Mouse (Mus musculus) heart, embryonic 12.5 days (tissue): ENCODE data around the gene Dlg4. TPM values are rescaled to one million over a fixed set of nuclear protein-coding genes. Genes with fewer than 3 reads are reported as not detected.

Source experiments
- ATAC-seq: fragments of 200-750 bp; cut with Nextera tagmentation; 2 replicates; pipeline ENCODE4 v1.8.0; 2017; ENCODE audit warnings: moderate TSS enrichment, moderate library complexity; ENCODE audit not compliant: insufficient number of reproducible peaks, low FRiP score
- H3K27ac ChIP-seq: fragments of 300-500 bp; sonication (generic); 2 replicates; pipeline ENCODE4 v1.5.1; 2016; ENCODE audit warnings: mild to moderate bottlenecking, moderate library complexity; ENCODE audit not compliant: poor library complexity, severe bottlenecking
- H3K27me3 ChIP-seq: fragments of 300-500 bp; sonication (generic); replicated peaks from 2 replicates; pipeline ENCODE4 v1.6.1; 2016; ENCODE audit warnings: mild to moderate bottlenecking, moderate library complexity
- H3K36me3 ChIP-seq: fragments of 300-500 bp; sonication (generic); 2 replicates; pipeline ENCODE4 v1.6.1; 2016; ENCODE audit warnings: mild to moderate bottlenecking, moderate library complexity
- H3K4me1 ChIP-seq: fragments of 300-500 bp; sonication (generic); replicated peaks from 2 replicates; pipeline ENCODE4 v1.6.1; 2016; ENCODE audit warnings: mild to moderate bottlenecking
- H3K4me2 ChIP-seq: fragments of 300-500 bp; sonication (generic); 2 replicates; pipeline ENCODE4 v1.6.1; 2016; ENCODE audit warnings: mild to moderate bottlenecking, moderate library complexity
- H3K4me3 ChIP-seq: fragments of 300-500 bp; sonication (generic); 2 replicates; pipeline ENCODE4 v1.5.1; 2016; ENCODE audit warnings: mild to moderate bottlenecking
- H3K9ac ChIP-seq: fragments of 300-500 bp; sonication (generic); 2 replicates; pipeline ENCODE4 v1.6.1; 2016; ENCODE audit warnings: mild to moderate bottlenecking, moderate library complexity
- H3K9me3 ChIP-seq: fragments of 300-500 bp; sonication (generic); replicated peaks from 2 replicates; pipeline ENCODE4 v1.6.1; 2016; ENCODE audit warnings: mild to moderate bottlenecking, moderate library complexity
- WGBS: fragments of 180-500 bp; shearing (Covaris S2); methylation state at CpG from one replicate; pipeline ENCODE4 v1.1.7; 2016; 5-methylcytosine and 5-hydroxymethylcytosine counted together
- microRNA counts: library from miRNA; unstranded; fragments of <30 nt; microRNA quantifications from one replicate; lab custom pipeline; 2017
- microRNA-seq: library from miRNA; unstranded; fragments of <30 nt; microRNA quantifications from one replicate; pipeline ENCODE4, GENCODE M21; 2017
- polyA plus RNA-seq: library from polyadenylated mRNA; unstranded; fragments of >200 nt; fragmentation: Nextera tagmentation; extraction: Ambion mirVana; gene quantifications from 2 replicates; pipeline ENCODE4 v1.2.1, GENCODE M21; 2016

The Dlg4 gene
- polyA plus RNA-seq, 1 experiment from 2014 or later, result 6.0 TPM

DNA sequence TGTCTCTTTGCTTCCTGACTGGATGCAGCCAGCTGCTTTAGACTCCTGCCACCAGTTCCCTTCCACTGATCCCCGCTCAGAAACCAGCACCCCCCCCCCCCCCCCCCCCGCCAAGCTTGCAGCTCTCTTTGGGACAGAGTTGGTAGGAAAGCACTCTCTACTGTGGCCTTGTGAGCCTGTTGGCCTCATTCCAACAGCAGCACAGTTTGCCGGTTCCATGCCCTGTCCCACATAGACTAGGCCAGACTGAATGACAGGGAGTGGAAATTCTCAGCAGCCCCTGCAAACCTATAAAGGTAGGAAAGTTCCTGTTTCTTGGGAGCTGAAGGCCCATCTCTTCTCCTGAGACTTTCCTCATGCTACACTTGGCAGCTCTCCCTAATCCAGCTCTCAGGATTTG, 60.7 kb downstream of the Dlg4 start:
- no peak for ATAC-seq
- Histone ChIP-seq H3K4me1 (0 out of 2 replicates have a peak, but pooled peaks cover 5% of the 10 kb centered on the region), H3K9ac (no peak overlapping the region), H3K27me3 (0 out of 2 replicates have a peak, but pooled peaks cover 6% of the 10 kb centered on the region), H3K4me3 (no peak overlapping the region), H3K9me3 (no peaks in the 10 kb centered on the region), H3K36me3 (no peaks in the 10 kb centered on the region), H3K27ac (no peak overlapping the region), H3K4me2 (no peak overlapping the region)
- WGBS, result 35% methylated on average over 3 of the region's 3 CpGs

DNA sequence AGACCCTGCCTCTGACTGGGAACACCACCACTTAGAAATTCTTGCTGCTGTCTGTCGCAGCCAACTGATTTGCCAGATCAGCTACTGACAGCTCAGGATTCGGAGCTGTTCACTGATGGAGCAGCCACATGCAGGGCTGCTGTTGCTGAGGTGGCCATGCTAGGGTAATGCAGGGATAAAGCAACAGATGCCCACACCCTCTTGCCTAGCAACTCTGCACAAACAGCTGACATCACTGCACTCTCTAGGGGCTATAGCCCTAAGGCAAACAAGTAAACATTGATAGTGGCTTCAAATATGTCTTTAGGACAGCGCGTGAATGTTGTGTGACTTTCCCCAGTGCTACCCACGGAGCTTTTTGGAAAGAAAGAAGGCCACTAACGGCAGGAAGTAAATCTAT, 62.4 kb downstream of the Dlg4 start:
- no peak overlapping the region for H3K4me2 ChIP-seq
- ATAC-seq, result no peak
- no peaks in the 10 kb centered on the region for H3K36me3 ChIP-seq
- 59% methylated on average over 6 of the region's 6 CpGs for WGBS
- H3K4me1 ChIP-seq, result 0 out of 2 replicates have a peak, but pooled peaks cover 5% of the 10 kb centered on the region
- H3K27me3 ChIP-seq, result 0 out of 2 replicates have a peak, but pooled peaks cover 6% of the 10 kb centered on the region
- H3K4me3 ChIP-seq, result no peak overlapping the region
- no peaks in the 10 kb centered on the region for H3K9me3 ChIP-seq
- H3K27ac ChIP-seq, result no peak overlapping the region
- no peak overlapping the region for H3K9ac ChIP-seq

DNA sequence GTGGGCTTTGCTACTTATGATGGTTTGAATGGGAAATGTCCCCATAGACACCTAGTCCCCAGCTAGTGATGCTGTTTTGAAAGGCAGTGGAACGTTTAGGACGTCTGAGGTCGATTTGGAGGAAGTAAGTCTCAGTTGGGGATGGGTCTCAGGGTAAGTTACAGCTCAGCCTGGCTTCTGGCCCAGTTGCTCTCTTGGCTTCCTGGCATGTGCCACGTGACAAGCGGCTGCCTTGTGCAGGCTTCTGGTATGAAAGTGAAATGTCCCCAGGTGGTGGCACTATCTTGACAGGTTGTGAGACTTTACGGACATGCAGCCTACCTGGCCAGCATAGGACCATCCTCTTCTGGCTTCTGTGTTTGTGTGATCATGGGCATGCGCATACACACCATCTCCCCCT, 63.2 kb downstream of the Dlg4 start:
- no peak overlapping the region for H3K4me3 ChIP-seq
- ATAC-seq, result no peak
- no peaks in the 10 kb centered on the region for H3K36me3 ChIP-seq
- H3K9ac ChIP-seq, result no peak overlapping the region
- no peak overlapping the region for H3K27ac ChIP-seq
- 0 out of 2 replicates have a peak, but pooled peaks cover 6% of the 10 kb centered on the region for H3K27me3 ChIP-seq
- no peaks in the 10 kb centered on the region for H3K9me3 ChIP-seq
- no peak overlapping the region for H3K4me2 ChIP-seq
- 0 out of 2 replicates have a peak, but pooled peaks cover 5% of the 10 kb centered on the region for H3K4me1 ChIP-seq
- 68% methylated on average over 7 of the region's 7 CpGs for WGBS

DNA sequence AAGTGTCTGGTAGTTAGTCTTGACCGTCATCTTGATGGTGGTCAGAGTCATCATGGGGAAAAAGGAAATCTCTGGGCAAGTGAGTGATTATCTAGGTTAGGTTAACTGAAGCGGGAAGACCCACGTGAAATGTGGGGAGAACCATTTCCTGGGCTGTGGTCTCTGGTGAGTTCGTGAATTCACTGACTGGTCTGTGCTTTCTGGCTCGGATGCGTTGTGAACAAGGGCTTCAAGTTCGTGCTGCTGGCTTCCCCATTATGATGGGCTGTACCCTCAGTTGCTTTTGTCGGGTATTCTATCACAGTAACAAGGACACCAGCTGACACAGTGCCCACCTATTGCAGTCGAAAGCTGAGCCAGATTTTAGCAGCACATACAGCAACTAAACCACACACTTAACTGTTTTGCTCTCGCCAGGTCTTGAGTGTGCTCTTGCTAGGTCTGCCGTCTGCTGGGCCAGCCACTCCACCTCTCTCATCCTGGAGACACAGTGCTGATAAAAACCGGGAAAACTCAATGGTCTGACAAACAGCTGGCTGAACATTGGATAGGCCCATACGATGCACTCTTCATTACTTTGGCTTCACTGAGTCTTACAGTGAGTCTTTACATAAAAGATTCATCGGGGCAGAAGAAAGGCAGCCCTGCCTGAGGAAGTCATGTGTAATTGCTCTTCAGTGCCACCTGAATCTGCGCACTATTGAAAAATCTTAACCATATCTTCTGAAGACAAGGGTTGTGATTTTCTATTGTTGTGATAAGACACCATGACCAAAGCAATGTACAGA, 64.3 kb downstream of the Dlg4 start:
- H3K4me3 ChIP-seq, result no peak overlapping the region
- H3K9ac ChIP-seq, result no peak overlapping the region
- no peak overlapping the region for H3K27ac ChIP-seq
- H3K27me3 ChIP-seq, result 0 out of 2 replicates have a peak, but pooled peaks cover 5% of the 10 kb centered on the region
- 0 out of 2 replicates have a peak, but pooled peaks cover 5% of the 10 kb centered on the region for H3K4me1 ChIP-seq
- no peak overlapping the region for H3K4me2 ChIP-seq
- WGBS, result 76% methylated on average over 15 of the region's 15 CpGs
- H3K36me3 ChIP-seq, result no peaks in the 10 kb centered on the region
- no peak for ATAC-seq
- no peaks in the 10 kb centered on the region for H3K9me3 ChIP-seq

DNA sequence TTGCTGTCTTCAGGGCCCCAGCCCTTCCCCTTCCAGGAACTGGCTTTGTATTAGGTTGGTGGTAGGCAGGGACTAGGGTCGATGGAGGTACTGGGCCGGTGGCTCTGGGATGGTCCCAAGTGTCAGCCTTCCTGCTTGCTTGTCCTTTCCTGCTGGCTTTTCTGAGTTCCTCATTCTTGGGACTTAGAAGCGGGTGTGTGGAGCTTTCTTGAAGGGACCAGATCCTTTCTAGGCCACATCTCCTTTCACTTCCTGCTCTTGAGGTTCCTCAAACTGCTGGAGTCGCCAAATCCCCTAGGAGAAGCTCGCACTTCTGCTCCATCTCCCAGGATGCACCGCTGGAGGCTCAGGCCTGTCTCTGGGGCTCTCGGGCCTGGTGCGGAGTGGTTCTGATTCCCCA, 67.8 kb downstream of the Dlg4 start:
- Histone ChIP-seq H3K36me3 (no peaks in the 10 kb centered on the region), H3K9ac (no peak overlapping the region), H3K27ac (no peak overlapping the region), H3K4me1 (no peaks in the 10 kb centered on the region), H3K27me3 (no peaks in the 10 kb centered on the region), H3K4me2 (no peak overlapping the region), H3K9me3 (peaks cover 3% of the 10 kb centered on the region; the same call in 1 of the 2 replicates), H3K4me3 (no peak overlapping the region)
- ATAC-seq, result no peak
- WGBS, result 83% methylated on average over 8 of the region's 8 CpGs

DNA sequence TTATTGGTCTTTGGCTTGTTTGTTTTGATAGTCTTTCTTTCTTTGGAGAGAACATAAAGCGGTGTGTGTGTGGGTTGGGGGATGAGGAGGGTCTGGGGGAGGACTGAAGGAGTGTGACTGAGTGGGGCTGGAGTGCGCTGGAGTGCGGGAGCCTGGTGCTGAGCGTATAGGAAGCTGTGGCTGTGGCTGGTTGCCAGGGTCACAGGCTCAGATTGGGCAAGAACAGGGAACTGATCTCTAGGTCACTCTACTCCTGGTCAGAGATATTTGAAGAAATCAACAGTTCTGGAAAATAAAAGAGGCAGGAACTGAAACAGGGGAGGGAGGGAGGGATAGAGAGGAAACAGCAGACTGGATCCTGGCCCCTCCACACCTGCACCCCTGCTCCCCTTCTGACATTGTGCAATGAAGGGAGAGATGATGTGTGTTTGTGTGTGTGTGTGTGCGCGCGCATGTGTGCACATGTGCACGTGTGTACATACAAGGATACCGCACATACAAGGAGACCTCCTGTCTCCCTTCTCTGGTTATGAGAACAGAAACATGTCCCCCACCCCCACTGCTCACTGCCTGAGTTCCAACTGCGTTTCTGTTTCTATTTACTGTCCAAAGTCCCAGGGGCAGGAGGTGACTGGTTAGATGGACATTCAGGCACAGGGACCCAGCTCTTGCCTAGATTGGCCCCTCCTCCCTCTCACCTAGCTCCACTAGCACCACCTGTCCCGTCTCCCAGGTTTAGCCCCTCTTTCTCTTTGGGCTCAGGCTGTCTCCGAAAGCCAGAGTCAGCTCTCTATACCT, 75.4 kb downstream of the Dlg4 start, which contains the start of gene Asgr2:
TSS of gene Asgr2 (plus strand) at position 659 of the 798 bp plus-strand sequence.
- Histone ChIP-seq H3K9ac (no peak within 1 kb of the TSS), H3K9me3 (peaks cover 3% of the 10 kb centered on the region; the same call in 1 of the 2 replicates), H3K36me3 (no peaks in the 10 kb centered on the region), H3K4me1 (no peaks in the 10 kb centered on the region), H3K27me3 (0 out of 2 replicates have a peak, but pooled peaks cover 7% of the 10 kb centered on the region), H3K4me2 (no peak within 1 kb of the TSS), H3K27ac (no peak within 1 kb of the TSS), H3K4me3 (no peak within 1 kb of the TSS)
- no peak for ATAC-seq
- 73% methylated on average over 12 of the region's 12 CpGs for WGBS

MicroRNAs encoded within 50 kb of the gene (microRNA counts, 519-probe panel; counts per million panel counts)
- not detected for microRNA mmu-miR-324-3p (lab: Ali Mortazavi, UCI)
- 3,767 counts per million, percentile 27 among the panel's probes with 10 or more counts for microRNA mmu-miR-324-5p (lab: Ali Mortazavi, UCI)

Small RNA genes lying within 50 kb of the gene (microRNA-seq; reads per million reads assigned to microRNA genes)
- not detected for gene Gm44349
- 2,978 reads per million, percentile 87 among the genes with 10 or more reads in this experiment for gene Mir324

Other genes starting within 250 kb of the Dlg4 start
- 5.6 and 7.7 TPM in 2 replicates for gene Chrnb1, start 221.0 kb upstream of the Dlg4 start, polyA plus RNA-seq
- 2.3 and 2.4 TPM in 2 replicates for gene Fgf11, start 215.1 kb upstream of the Dlg4 start, polyA plus RNA-seq
- gene Tmem102, start 211.3 kb upstream of the Dlg4 start, polyA plus RNA-seq, result 1.5 and 1.6 TPM in 2 replicates
- gene Gm39566, start 201.6 kb upstream of the Dlg4 start, polyA plus RNA-seq, result not detected in 2 replicates
- not detected in 2 replicates for gene Spem2, start 198.5 kb upstream of the Dlg4 start, polyA plus RNA-seq
- gene Spem1, start 194.8 kb upstream of the Dlg4 start, polyA plus RNA-seq, result not detected in 2 replicates
- gene Nlgn2, start 179.2 kb upstream of the Dlg4 start, polyA plus RNA-seq, result 1.8 and 2.3 TPM in 2 replicates
- gene Tmem256, start 178.4 kb upstream of the Dlg4 start, polyA plus RNA-seq, result 289 and 297 TPM in 2 replicates
- gene Plscr3, start 170.6 kb upstream of the Dlg4 start, polyA plus RNA-seq, result 77.9 and 82.3 TPM in 2 replicates
- 0.28 and 0.32 TPM in 2 replicates for gene Tnk1, start 158.2 kb upstream of the Dlg4 start, polyA plus RNA-seq
- not detected in 2 replicates for gene Tmem95, start 138.9 kb upstream of the Dlg4 start, polyA plus RNA-seq
- gene Kctd11, start 135.5 kb upstream of the Dlg4 start, polyA plus RNA-seq, result 4.1 and 4.5 TPM in 2 replicates
- 10.3 and 11.2 TPM in 2 replicates for gene Acap1, start 121.4 kb upstream of the Dlg4 start, polyA plus RNA-seq
- gene 2810408A11Rik, start 116.0 kb upstream of the Dlg4 start, polyA plus RNA-seq, result 4.7 and 5.2 TPM in 2 replicates
- gene Neurl4, start 115.9 kb upstream of the Dlg4 start, polyA plus RNA-seq, result 7.6 and 9.2 TPM in 2 replicates
- gene Gps2, start 103.1 kb upstream of the Dlg4 start, polyA plus RNA-seq, result 49.2 and 50.6 TPM in 2 replicates
- gene Eif5a, start 95.0 kb upstream of the Dlg4 start, polyA plus RNA-seq, result 1,286 and 1,307 TPM in 2 replicates
- gene Ybx2, start 81.1 kb upstream of the Dlg4 start, polyA plus RNA-seq, result 2.0 and 2.6 TPM in 2 replicates
- gene Slc2a4, start 68.8 kb upstream of the Dlg4 start, polyA plus RNA-seq, result 25.9 and 28.8 TPM in 2 replicates
- gene Cldn7, start 52.2 kb upstream of the Dlg4 start, polyA plus RNA-seq, result 2.1 and 2.5 TPM in 2 replicates
- gene Ctdnep1, start 35.8 kb upstream of the Dlg4 start, polyA plus RNA-seq, result 23.6 and 24.5 TPM in 2 replicates
- gene Elp5, start 34.4 kb upstream of the Dlg4 start, polyA plus RNA-seq, result 103 and 109 TPM in 2 replicates
- gene Gabarap, start 25.8 kb upstream of the Dlg4 start, polyA plus RNA-seq, result 445 and 451 TPM in 2 replicates
- 51.0 and 54.1 TPM in 2 replicates for gene Phf23, start 21.2 kb upstream of the Dlg4 start, polyA plus RNA-seq
- 25.8 and 26.1 TPM in 2 replicates for gene Dvl2, start 16.3 kb upstream of the Dlg4 start, polyA plus RNA-seq
- 126 and 129 TPM in 2 replicates for gene Acadvl, start 1.5 kb upstream of the Dlg4 start, polyA plus RNA-seq
- 0.15 and 0.19 TPM in 2 replicates for gene Asgr1, start 37.1 kb downstream of the Dlg4 start, polyA plus RNA-seq
- not detected in 2 replicates for gene Asgr2, start 75.7 kb downstream of the Dlg4 start, polyA plus RNA-seq
- 0.24 TPM in 1 of 2 replicates, not detected in the other for gene Mgl2, start 113.4 kb downstream of the Dlg4 start, polyA plus RNA-seq
- gene Clec10a, start 139.3 kb downstream of the Dlg4 start, polyA plus RNA-seq, result not detected in 2 replicates
- gene Slc16a11, start 195.8 kb downstream of the Dlg4 start, polyA plus RNA-seq, result 0.41 and 1.1 TPM in 2 replicates
- gene Slc16a13, start 204.1 kb downstream of the Dlg4 start, polyA plus RNA-seq, result 7.7 and 9.1 TPM in 2 replicates
- 17.6 and 19.6 TPM in 2 replicates for gene Bcl6b, start 212.9 kb downstream of the Dlg4 start, polyA plus RNA-seq
- gene 0610010K14Rik, start 221.0 kb downstream of the Dlg4 start, polyA plus RNA-seq, result 125 and 126 TPM in 2 replicates
- 9.0 and 9.5 TPM in 2 replicates for gene Gm21988, start 222.9 kb downstream of the Dlg4 start, polyA plus RNA-seq
- gene Rnasek, start 222.9 kb downstream of the Dlg4 start, polyA plus RNA-seq, result 204 and 207 TPM in 2 replicates
- 3.8 and 7.8 TPM in 2 replicates for gene Alox12, start 238.4 kb downstream of the Dlg4 start, polyA plus RNA-seq